Mouse (Mus musculus) kidney, embryonic 14.5 days (tissue): ENCODE measurements around the gene Srp68. TPM values are rescaled to one million over a fixed set of nuclear protein-coding genes. Genes with fewer than 3 reads are reported as not detected.
"Not testable (repeated sequence)": the region's sequence is repeated elsewhere in the genome, so short reads cannot be mapped to it uniquely, and the experiment has no call there.

Experiments used
- ATAC-seq: fragments of 200-750 bp; cut with Nextera tagmentation; 2 replicates; pipeline ENCODE4 v1.8.0; 2017; ENCODE audit warnings: moderate number of reproducible peaks, mild to moderate bottlenecking, moderate TSS enrichment, moderate library complexity; ENCODE audit not compliant: low FRiP score, low TSS enrichment
- H3K27ac ChIP-seq: fragments of 300-500 bp; sonication (generic); 2 replicates; pipeline ENCODE4 v1.5.1; 2014; ENCODE audit warnings: low read depth, mild to moderate bottlenecking, low read length, moderate library complexity, mixed read lengths
- H3K27me3 ChIP-seq: fragments of 300-500 bp; sonication (generic); 2 replicates; pipeline ENCODE4 v1.6.1; 2014; ENCODE audit warnings: mild to moderate bottlenecking, low read length; ENCODE audit not compliant: control insufficient read depth, insufficient read depth
- H3K36me3 ChIP-seq: fragments of 300-500 bp; sonication (generic); 2 replicates; pipeline ENCODE4 v1.6.1; 2014; ENCODE audit warnings: low read length, mixed read lengths; ENCODE audit not compliant: control insufficient read depth, insufficient read depth
- H3K4me1 ChIP-seq: fragments of 300-500 bp; sonication (generic); 2 replicates; pipeline ENCODE4 v1.6.1; 2014; ENCODE audit warnings: low read length, mixed read lengths; ENCODE audit not compliant: control insufficient read depth, insufficient read depth
- H3K4me2 ChIP-seq: fragments of 300-500 bp; sonication (generic); replicated peaks from 2 replicates; pipeline ENCODE4 v1.6.1; 2014; ENCODE audit warnings: low read depth, mild to moderate bottlenecking, low read length
- H3K4me3 ChIP-seq: fragments of 300-500 bp; sonication (generic); 2 replicates; pipeline ENCODE4 v1.5.1; 2014; ENCODE audit warnings: mild to moderate bottlenecking, low read length
- H3K9ac ChIP-seq: fragments of 300-500 bp; sonication (generic); 2 replicates; pipeline ENCODE4 v1.6.1; 2014; ENCODE audit warnings: low read depth, mild to moderate bottlenecking, low read length, moderate library complexity
- H3K9me3 ChIP-seq: fragments of 300-500 bp; sonication (generic); 2 replicates; pipeline ENCODE4 v1.6.1; 2016; ENCODE audit warnings: low read length; ENCODE audit not compliant: control insufficient read depth
- WGBS: fragments of 180-500 bp; shearing (Covaris S2); extraction: QIAGEN DNeasy Blood & Tissue Kit; methylation state at CpG from one replicate; pipeline ENCODE4 v1.1.7; 2014; 5-methylcytosine and 5-hydroxymethylcytosine counted together
- polyA plus RNA-seq: library from polyadenylated mRNA; unstranded; fragments of >200 nt; fragmentation: Nextera tagmentation; extraction: Ambion mirVana; gene quantifications from 2 replicates; pipeline ENCODE4 v1.2.1, GENCODE M21; 2014

Gene Srp68
- polyA plus RNA-seq, 1 experiment from 2014 or later = 85.6 TPM

GRCm38 (mm10) chr11:116290556-116290955 is 16.5 kb upstream of the Srp68 start:
- Histone ChIP-seq H3K27ac (no peak overlapping the region; the same call in 1 of the 2 replicates), H3K9ac (no peak overlapping the region), H3K36me3 (peaks cover 47% of the 10 kb centered on the region), H3K9me3 (no peaks in the 10 kb centered on the region), H3K4me3 (no peak overlapping the region), H3K4me1 (no peaks in the 10 kb centered on the region), H3K27me3 (no peaks in the 10 kb centered on the region), H3K4me2 (no peak overlapping the region)
- WGBS = 73% methylated on average over 8 of the region's 8 CpGs
- no peak for ATAC-seq

- Histone ChIP-seq H3K27me3 (peaks cover 27% of the 10 kb centered on the region), H3K4me1 (peaks cover 5% of the 10 kb centered on the region; the same call in 1 of the 2 replicates), H3K9me3 (no peaks in the 10 kb centered on the region), H3K9ac (no peak overlapping the region), H3K27ac (no peak overlapping the region), H3K4me2 (no peak overlapping the region), H3K4me3 (no peak overlapping the region), H3K36me3 (peaks cover 34% of the 10 kb centered on the region)
- no peak for ATAC-seq
- 83% methylated on average over 5 of the region's 5 CpGs for whole genome bisulfite sequencing
Measured at GRCm38 (mm10) chr11:116287351-116287750, 13.3 kb upstream of the Srp68 start.

GRCm38 (mm10) chr11:116285770-116286191 is 11.8 kb upstream of the Srp68 start:
- WGBS = 41% methylated on average over 7 of the region's 7 CpGs
- H3K4me1 ChIP-seq = peaks cover 12% of the 10 kb centered on the region
- no peak overlapping the region for H3K27ac ChIP-seq
- no peak overlapping the region for H3K4me2 ChIP-seq
- H3K9me3 ChIP-seq = no peaks in the 10 kb centered on the region
- no peak overlapping the region for H3K9ac ChIP-seq
- peaks cover 29% of the 10 kb centered on the region for H3K36me3 ChIP-seq
- peaks cover 43% of the 10 kb centered on the region for H3K27me3 ChIP-seq
- H3K4me3 ChIP-seq = no peak overlapping the region
- ATAC-seq = peak; percentile 65

GRCm38 (mm10) chr11:116283982-116284381 is 10.0 kb upstream of the Srp68 start:
- no peaks in the 10 kb centered on the region for H3K9me3 ChIP-seq
- H3K4me1 ChIP-seq = peaks cover 12% of the 10 kb centered on the region
- peaks cover 17% of the 10 kb centered on the region for H3K36me3 ChIP-seq
- WGBS = 38% methylated on average over 6 of the region's 6 CpGs
- H3K9ac ChIP-seq = no peak overlapping the region
- no peak overlapping the region for H3K4me3 ChIP-seq
- peaks cover 55% of the 10 kb centered on the region for H3K27me3 ChIP-seq
- no peak for ATAC-seq
- H3K27ac ChIP-seq = no peak overlapping the region
- no peak overlapping the region for H3K4me2 ChIP-seq

DNA sequence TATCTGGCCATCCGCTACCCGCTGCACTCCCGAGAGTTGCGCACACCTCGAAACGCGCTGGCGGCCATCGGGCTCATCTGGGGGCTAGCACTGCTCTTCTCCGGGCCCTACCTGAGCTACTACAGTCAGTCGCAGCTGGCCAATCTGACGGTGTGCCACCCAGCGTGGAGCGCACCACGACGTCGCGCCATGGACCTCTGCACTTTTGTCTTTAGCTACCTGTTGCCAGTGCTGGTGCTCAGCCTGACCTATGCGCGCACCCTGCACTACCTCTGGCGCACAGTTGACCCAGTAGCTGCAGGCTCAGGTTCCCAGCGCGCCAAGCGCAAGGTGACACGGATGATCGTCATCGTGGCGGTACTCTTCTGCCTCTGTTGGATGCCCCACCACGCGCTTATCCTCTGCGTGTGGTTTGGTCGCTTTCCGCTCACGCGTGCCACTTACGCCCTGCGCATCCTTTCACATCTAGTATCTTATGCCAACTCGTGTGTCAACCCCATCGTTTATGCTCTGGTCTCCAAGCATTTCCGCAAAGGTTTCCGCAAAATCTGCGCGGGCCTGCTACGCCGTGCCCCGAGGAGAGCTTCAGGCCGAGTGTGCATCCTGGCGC is 9.0 kb upstream of the Srp68 start:
- H3K4me2 ChIP-seq = no peak overlapping the region
- ATAC-seq = no peak
- no peak overlapping the region for H3K9ac ChIP-seq
- H3K4me3 ChIP-seq = no peak overlapping the region
- no peak overlapping the region for H3K27ac ChIP-seq
- H3K36me3 ChIP-seq = peaks cover 8% of the 10 kb centered on the region; the same call in 1 of the 2 replicates
- no peaks in the 10 kb centered on the region for H3K9me3 ChIP-seq
- peaks cover 12% of the 10 kb centered on the region for H3K4me1 ChIP-seq
- WGBS = 10% methylated on average over 48 of the region's 48 CpGs
- H3K27me3 ChIP-seq = peaks cover 55% of the 10 kb centered on the region

DNA sequence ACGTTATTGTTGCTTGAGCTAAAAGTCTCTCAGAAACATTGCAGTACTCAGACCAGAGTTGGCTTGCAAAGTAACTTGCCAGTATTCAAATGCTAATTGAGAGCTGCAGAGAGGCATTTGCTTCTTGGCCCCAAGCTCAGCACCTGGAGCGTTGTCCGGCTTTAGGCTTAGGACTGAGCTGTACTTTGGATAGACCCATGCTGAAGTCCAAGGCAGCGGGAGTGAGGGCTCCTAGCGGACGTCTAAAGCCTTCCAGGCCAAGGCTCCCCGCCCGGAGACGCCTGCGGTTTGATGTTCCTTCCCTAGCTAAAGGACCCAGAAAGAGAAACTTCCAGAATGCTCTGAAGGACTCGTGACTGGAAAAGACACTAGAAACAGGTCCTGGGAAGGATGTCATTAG is 8.1 kb upstream of the Srp68 start:
- Histone ChIP-seq H3K27ac (no peak overlapping the region), H3K9me3 (no peaks in the 10 kb centered on the region), H3K4me3 (peak overlapping the region; percentile 34; the same call in 1 of the 2 replicates), H3K4me1 (peaks cover 12% of the 10 kb centered on the region), H3K9ac (no peak overlapping the region), H3K27me3 (peaks cover 55% of the 10 kb centered on the region), H3K36me3 (no peaks in the 10 kb centered on the region), H3K4me2 (no peak overlapping the region)
- WGBS = 1% methylated on average over 11 of the region's 11 CpGs
- ATAC-seq = no peak

GRCm38 (mm10) chr11:116281671-116282070 is 7.7 kb upstream of the Srp68 start:
- no peak overlapping the region for H3K27ac ChIP-seq
- 2% methylated on average over 18 of the region's 18 CpGs for WGBS

DNA sequence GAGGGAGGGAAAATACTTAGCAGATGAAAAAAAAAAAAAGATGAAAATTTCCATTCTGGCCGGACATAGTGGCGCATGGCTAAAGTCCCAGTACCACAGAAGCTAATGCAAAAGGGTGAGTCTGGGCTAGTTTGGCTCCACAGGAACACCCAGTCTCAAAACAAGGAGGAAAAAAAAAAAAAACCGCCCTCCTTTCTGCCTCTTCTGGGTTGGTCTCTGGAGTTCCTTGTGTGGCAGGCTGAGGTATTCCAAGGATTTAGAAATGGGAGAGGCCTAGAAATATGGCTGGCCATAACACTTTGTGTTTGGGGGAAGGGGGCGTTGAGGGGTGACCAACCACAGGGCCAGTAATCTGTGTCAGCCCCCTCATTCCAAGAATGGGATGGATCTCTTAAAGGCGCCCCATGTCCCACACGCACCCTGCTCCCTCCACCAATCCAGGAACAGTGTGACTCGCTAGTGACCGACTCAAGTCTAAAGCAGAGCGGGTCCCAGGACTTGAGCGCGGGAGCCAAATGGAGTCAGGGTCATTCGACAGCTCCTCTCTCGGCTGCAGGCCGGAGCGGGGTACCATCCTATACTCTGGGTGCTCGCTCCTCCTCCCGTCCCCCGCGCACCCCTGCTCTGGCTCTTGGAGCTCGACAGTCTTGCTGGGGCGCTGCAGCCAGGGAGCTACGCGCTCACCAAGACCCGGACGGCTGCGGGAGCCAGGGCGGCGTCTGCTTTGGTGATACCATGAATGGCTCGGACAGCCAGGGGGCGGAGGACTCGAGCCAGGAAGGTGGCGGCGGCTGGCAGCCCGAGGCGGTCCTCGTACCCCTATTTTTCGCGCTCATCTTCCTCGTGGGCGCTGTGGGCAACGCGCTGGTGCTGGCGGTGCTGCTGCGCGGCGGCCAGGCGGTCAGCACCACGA is 7.0 kb upstream of the Srp68 start, which contains the start of gene Galr2:
TSS of gene Galr2 (plus strand) at position 189 of the 913 bp plus-strand sequence.
- whole genome bisulfite sequencing = 6% methylated on average over 48 of the region's 48 CpGs
- H3K4me3 ChIP-seq = peak within 1 kb of the TSS; percentile 34
- peaks cover 55% of the 10 kb centered on the region for H3K27me3 ChIP-seq
- H3K9me3 ChIP-seq = no peaks in the 10 kb centered on the region
- H3K36me3 ChIP-seq = no peaks in the 10 kb centered on the region
- peak within 1 kb of the TSS; percentile 48 for H3K4me2 ChIP-seq
- H3K27ac ChIP-seq = no peak within 1 kb of the TSS
- ATAC-seq = no peak
- peaks cover 12% of the 10 kb centered on the region for H3K4me1 ChIP-seq
- H3K9ac ChIP-seq = peak within 1 kb of the TSS; percentile 40

More at GRCm38 (mm10) chr11:116281671-116282070, 7.7 kb upstream of the Srp68 start:
- Histone ChIP-seq H3K4me2 (peak overlapping the region; percentile 48), H3K4me3 (peak overlapping the region; percentile 34), H3K9me3 (no peaks in the 10 kb centered on the region), H3K27me3 (peaks cover 55% of the 10 kb centered on the region), H3K4me1 (peaks cover 12% of the 10 kb centered on the region), H3K9ac (peak overlapping the region; percentile 40; the same call in 1 of the 2 replicates), H3K36me3 (no peaks in the 10 kb centered on the region)
- no peak for ATAC-seq

GRCm38 (mm10) chr11:116277184-116277583 is 3.2 kb upstream of the Srp68 start:
- not testable (repeated sequence) for ATAC-seq, H3K4me3 ChIP-seq
- WGBS = 97% methylated on average over 1 of the region's 1 CpGs

More at GRCm38 (mm10) chr11:116277184-116277583, 3.2 kb upstream of the Srp68 start:
- not testable (repeated sequence) for H3K36me3 ChIP-seq, H3K27ac ChIP-seq, H3K4me2 ChIP-seq, H3K9ac ChIP-seq, H3K9me3 ChIP-seq
- Histone ChIP-seq H3K27me3 (peaks cover 26% of the 10 kb centered on the region), H3K4me1 (peaks cover 20% of the 10 kb centered on the region)
